Mouse (Mus musculus): ENCODE results near the gene Cobll1. TPM values are rescaled to one million over a fixed set of nuclear protein-coding genes. Genes with fewer than 3 reads are reported as not detected.

The Cobll1 gene
- polyA plus RNA-seq, 1 experiment from 2014 or later: 4.1 TPM

GRCm38 (mm10) chr2:65119667-65120066, 119.5 kb downstream of the Cobll1 start:
- no peaks in the 10 kb centered on the region for H3K36me3 ChIP-seq (replicated peaks)
- no peak for DNase-seq (ENCODE audit: low spot score)
- H3K9me3 ChIP-seq: no peaks in the 10 kb centered on the region
- 72% methylated on average over 8 of the region's 8 CpGs for WGBS
- no peak overlapping the region for H3K4me3 ChIP-seq
- H3K4me1 ChIP-seq: peaks cover 14% of the 10 kb centered on the region
- H3K27me3 ChIP-seq (replicated peaks; ENCODE audit: low read depth, poor library complexity, severe bottlenecking): no peaks in the 10 kb centered on the region
- H3K27ac ChIP-seq (replicated peaks): no peak overlapping the region

DNA sequence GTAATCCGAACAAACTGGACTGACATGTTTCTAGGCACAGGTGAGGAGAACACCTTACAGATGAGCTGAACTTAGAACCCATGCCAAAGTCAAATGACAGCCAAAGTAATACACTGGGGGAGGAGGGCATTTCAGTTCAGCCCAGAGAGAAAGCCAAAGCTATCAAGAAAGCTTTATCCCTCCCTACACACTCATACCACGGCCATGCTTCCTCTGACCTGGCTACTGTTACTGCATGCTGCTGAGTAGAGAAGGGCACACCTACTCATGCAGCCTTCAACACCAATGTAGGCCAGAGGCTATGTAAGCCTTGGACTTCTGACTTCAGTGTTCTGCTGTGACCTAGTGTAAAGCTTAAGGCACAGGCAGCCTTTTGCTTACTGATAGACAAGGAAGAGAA, 120.1 kb downstream of the Cobll1 start:
- whole genome bisulfite sequencing: 91% methylated on average over 2 of the region's 2 CpGs

GRCm38 (mm10) chr2:65117859-65118258, 121.3 kb downstream of the Cobll1 start:
- Histone ChIP-seq H3K27me3 (replicated peaks; ENCODE audit: low read depth, poor library complexity, severe bottlenecking) (no peaks in the 10 kb centered on the region), H3K4me1 (peaks cover 12% of the 10 kb centered on the region), H3K36me3 (replicated peaks) (no peaks in the 10 kb centered on the region), H3K27ac (replicated peaks) (no peak overlapping the region), H3K9me3 (no peaks in the 10 kb centered on the region), H3K4me3 (no peak overlapping the region)
- 91% methylated on average over 2 of the region's 2 CpGs for whole genome bisulfite sequencing
- no peak for DNase-seq (ENCODE audit: low spot score)

More for the DNA sequence above, 120.1 kb downstream of the Cobll1 start:
- H3K9me3 ChIP-seq: no peaks in the 10 kb centered on the region
- H3K27me3 ChIP-seq (replicated peaks; ENCODE audit: low read depth, poor library complexity, severe bottlenecking): no peaks in the 10 kb centered on the region
- peaks cover 14% of the 10 kb centered on the region for H3K4me1 ChIP-seq
- no peak for DNase-seq (ENCODE audit: low spot score)
- no peak overlapping the region for H3K4me3 ChIP-seq
- H3K27ac ChIP-seq (replicated peaks): no peak overlapping the region
- no peaks in the 10 kb centered on the region for H3K36me3 ChIP-seq (replicated peaks)

GRCm38 (mm10) chr2:65116428-65117125, 122.6 kb downstream of the Cobll1 start:
- H3K4me3 ChIP-seq: no peak overlapping the region
- DNase-seq (ENCODE audit: low spot score): no peak
- H3K36me3 ChIP-seq (replicated peaks): no peaks in the 10 kb centered on the region
- peaks cover 12% of the 10 kb centered on the region for H3K4me1 ChIP-seq
- no peaks in the 10 kb centered on the region for H3K27me3 ChIP-seq (replicated peaks; ENCODE audit: low read depth, poor library complexity, severe bottlenecking)
- H3K27ac ChIP-seq (replicated peaks): no peak overlapping the region
- no peaks in the 10 kb centered on the region for H3K9me3 ChIP-seq
- WGBS: 92% methylated on average over 2 of the region's 2 CpGs

DNA sequence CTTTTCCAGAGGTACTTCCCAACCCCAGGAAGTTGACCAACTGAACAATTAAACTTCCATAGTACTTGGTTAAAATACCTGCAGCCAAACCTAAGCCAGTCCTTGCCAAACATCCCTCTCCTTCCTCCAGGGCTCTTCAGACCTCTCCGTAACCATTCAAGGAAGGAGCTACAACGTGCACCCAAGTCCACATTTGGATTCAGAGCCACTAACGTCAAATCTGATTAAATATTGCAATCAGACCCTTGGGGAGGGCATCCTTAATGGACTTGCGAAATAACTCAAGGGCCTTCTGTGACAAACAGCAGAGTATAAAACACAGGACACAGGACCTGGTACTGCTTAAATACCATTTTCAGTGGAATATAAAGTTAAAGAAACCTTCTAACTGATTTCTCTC, 126.0 kb downstream of the Cobll1 start:
- Histone ChIP-seq H3K4me3 (no peak overlapping the region), H3K27ac (replicated peaks) (no peak overlapping the region), H3K27me3 (replicated peaks; ENCODE audit: low read depth, poor library complexity, severe bottlenecking) (no peaks in the 10 kb centered on the region), H3K36me3 (replicated peaks) (no peaks in the 10 kb centered on the region), H3K4me1 (no peaks in the 10 kb centered on the region), H3K9me3 (no peaks in the 10 kb centered on the region)
- DNase-seq (ENCODE audit: low spot score): no peak
- WGBS: 82% methylated on average over 4 of the region's 4 CpGs

DNA sequence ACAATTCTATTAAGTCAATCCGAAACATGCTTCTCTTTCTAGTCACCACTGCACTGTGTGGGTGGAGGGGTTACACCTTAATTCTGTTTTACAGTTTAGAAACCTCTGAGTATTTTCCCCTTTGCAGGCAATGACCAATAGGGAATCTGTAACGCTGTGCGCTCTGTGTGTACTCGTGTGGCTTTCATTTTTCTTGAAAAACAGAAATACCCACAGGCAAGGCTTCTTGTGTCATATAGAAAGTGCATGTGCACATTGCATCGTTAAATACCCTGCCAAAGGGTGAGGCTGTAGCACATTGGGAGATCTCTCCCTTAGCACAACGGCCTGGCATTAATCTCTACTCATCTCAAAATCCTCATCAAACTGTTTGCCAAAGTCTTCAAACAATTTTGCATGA, 134.6 kb downstream of the Cobll1 start:
- Histone ChIP-seq H3K4me1 (no peaks in the 10 kb centered on the region), H3K27ac (replicated peaks) (no peak overlapping the region), H3K36me3 (replicated peaks) (no peaks in the 10 kb centered on the region), H3K4me3 (no peak overlapping the region), H3K9me3 (no peaks in the 10 kb centered on the region), H3K27me3 (replicated peaks; ENCODE audit: low read depth, poor library complexity, severe bottlenecking) (no peaks in the 10 kb centered on the region)
- WGBS: 88% methylated on average over 6 of the region's 6 CpGs
- DNase-seq (ENCODE audit: low spot score): no peak

DNA sequence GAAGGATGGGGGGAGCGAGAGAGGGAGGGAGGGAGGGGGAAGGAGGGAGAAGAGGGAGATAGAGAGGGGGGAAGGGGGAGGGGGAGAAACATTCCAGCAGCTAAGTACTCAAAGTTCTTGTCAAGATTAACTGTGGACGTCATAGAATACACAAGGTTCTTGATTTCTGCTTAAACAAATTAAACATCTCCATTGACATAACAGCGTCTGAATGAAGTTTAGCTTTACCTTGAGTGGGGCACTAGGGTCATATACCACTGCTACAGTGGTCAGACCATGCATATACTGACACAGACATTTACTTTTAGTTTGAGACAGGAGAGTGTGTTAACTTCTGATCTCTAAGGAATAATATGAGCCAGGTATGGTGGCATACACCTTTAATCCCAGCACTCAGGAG, 135.4 kb downstream of the Cobll1 start:
- H3K36me3 ChIP-seq (replicated peaks): no peaks in the 10 kb centered on the region
- 70% methylated on average over 3 of the region's 3 CpGs for WGBS
- no peak overlapping the region for H3K4me3 ChIP-seq
- H3K27me3 ChIP-seq (replicated peaks; ENCODE audit: low read depth, poor library complexity, severe bottlenecking): no peaks in the 10 kb centered on the region
- no peaks in the 10 kb centered on the region for H3K9me3 ChIP-seq
- DNase-seq (ENCODE audit: low spot score): no peak
- H3K4me1 ChIP-seq: no peaks in the 10 kb centered on the region
- H3K27ac ChIP-seq (replicated peaks): no peak overlapping the region

- peaks cover 2% of the 10 kb centered on the region; the same call in 1 of the 2 replicates for H3K4me1 ChIP-seq
- no peaks in the 10 kb centered on the region for H3K9me3 ChIP-seq
- no peaks in the 10 kb centered on the region for H3K36me3 ChIP-seq (replicated peaks)
- no peaks in the 10 kb centered on the region for H3K27me3 ChIP-seq (replicated peaks; ENCODE audit: low read depth, poor library complexity, severe bottlenecking)
- DNase-seq (ENCODE audit: low spot score): no peak
- H3K27ac ChIP-seq (replicated peaks): no peak overlapping the region
- no peak overlapping the region for H3K4me3 ChIP-seq
- WGBS: 85% methylated on average over 2 of the region's 2 CpGs
Observed at GRCm38 (mm10) chr2:65101388-65101787, 137.8 kb downstream of the Cobll1 start.

- no peak for DNase-seq (ENCODE audit: low spot score)
- no peaks in the 10 kb centered on the region for H3K27me3 ChIP-seq (replicated peaks; ENCODE audit: low read depth, poor library complexity, severe bottlenecking)
- WGBS: 87% methylated on average over 1 of the region's 1 CpGs
- H3K4me3 ChIP-seq: no peak overlapping the region
- H3K36me3 ChIP-seq (replicated peaks): no peaks in the 10 kb centered on the region
- peaks cover 2% of the 10 kb centered on the region; the same call in 1 of the 2 replicates for H3K4me1 ChIP-seq
- H3K27ac ChIP-seq (replicated peaks): no peak overlapping the region
- no peaks in the 10 kb centered on the region for H3K9me3 ChIP-seq
Observed at GRCm38 (mm10) chr2:65100001-65100400, 139.2 kb downstream of the Cobll1 start.

- no peak overlapping the region for H3K27ac ChIP-seq (replicated peaks)
- H3K36me3 ChIP-seq (replicated peaks): no peaks in the 10 kb centered on the region
- H3K9me3 ChIP-seq: no peaks in the 10 kb centered on the region
- no peak overlapping the region for H3K4me3 ChIP-seq
- peaks cover 2% of the 10 kb centered on the region; the same call in 1 of the 2 replicates for H3K4me1 ChIP-seq
- no peaks in the 10 kb centered on the region for H3K27me3 ChIP-seq (replicated peaks; ENCODE audit: low read depth, poor library complexity, severe bottlenecking)
- WGBS: 85% methylated on average over 6 of the region's 6 CpGs
- no peak for DNase-seq (ENCODE audit: low spot score)
Observed at GRCm38 (mm10) chr2:65095571-65095970, 143.6 kb downstream of the Cobll1 start.

DNA sequence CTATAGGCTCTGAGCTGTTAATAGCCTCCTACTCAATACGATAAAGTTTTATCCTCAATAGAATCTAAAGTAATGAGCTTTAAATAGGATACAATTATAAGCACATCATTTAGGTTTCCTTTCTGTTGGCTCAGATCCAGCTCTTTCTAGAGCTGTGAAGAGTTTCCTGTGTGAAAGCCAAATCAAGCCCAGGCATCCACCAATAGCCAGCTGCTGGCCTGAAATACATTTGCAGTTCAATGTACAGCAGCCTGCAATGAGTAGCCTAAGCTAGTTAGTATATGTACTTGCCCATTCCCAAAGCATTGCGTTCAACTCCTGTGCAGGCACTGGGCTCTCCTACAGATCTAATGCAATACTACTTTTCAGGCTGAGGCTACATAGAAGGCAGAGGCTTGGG, 145.2 kb downstream of the Cobll1 start:
- no peaks in the 10 kb centered on the region for H3K27me3 ChIP-seq (replicated peaks; ENCODE audit: low read depth, poor library complexity, severe bottlenecking)
- WGBS: 91% methylated on average over 2 of the region's 2 CpGs
- no peaks in the 10 kb centered on the region for H3K36me3 ChIP-seq (replicated peaks)
- H3K27ac ChIP-seq (replicated peaks): no peak overlapping the region
- DNase-seq (ENCODE audit: low spot score): no peak
- no peak overlapping the region for H3K4me3 ChIP-seq
- peaks cover 2% of the 10 kb centered on the region; the same call in 1 of the 2 replicates for H3K4me1 ChIP-seq
- H3K9me3 ChIP-seq: no peaks in the 10 kb centered on the region

GRCm38 (mm10) chr2:65090986-65091385, 148.2 kb downstream of the Cobll1 start:
- Histone ChIP-seq H3K27ac (replicated peaks) (no peak overlapping the region), H3K36me3 (replicated peaks) (no peaks in the 10 kb centered on the region), H3K9me3 (no peaks in the 10 kb centered on the region), H3K4me3 (no peak overlapping the region), H3K4me1 (no peaks in the 10 kb centered on the region), H3K27me3 (replicated peaks; ENCODE audit: low read depth, poor library complexity, severe bottlenecking) (no peaks in the 10 kb centered on the region)
- 78% methylated on average over 2 of the region's 2 CpGs for WGBS
- no peak for DNase-seq (ENCODE audit: low spot score)

DNA sequence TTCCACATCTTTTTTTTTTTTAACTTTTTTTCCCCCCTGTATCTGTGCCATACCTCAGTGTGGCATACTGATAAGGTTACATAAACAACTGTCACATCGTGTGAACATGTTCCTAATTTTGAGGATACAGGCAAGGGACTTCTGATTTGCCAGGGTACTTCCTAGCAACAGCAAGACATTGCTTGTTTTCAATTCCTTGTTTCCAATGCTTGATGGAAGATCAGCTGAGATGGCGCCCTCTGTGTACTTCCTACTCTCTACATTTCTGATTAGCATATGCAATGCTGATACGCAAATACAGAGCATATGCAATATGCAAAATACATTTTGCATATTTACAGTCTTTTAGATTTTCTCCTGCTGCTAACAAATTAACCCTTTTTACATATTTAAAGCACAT, 152.0 kb downstream of the Cobll1 start:
- Histone ChIP-seq H3K27ac (replicated peaks) (no peak overlapping the region), H3K27me3 (replicated peaks; ENCODE audit: low read depth, poor library complexity, severe bottlenecking) (no peaks in the 10 kb centered on the region), H3K4me1 (no peaks in the 10 kb centered on the region), H3K9me3 (no peaks in the 10 kb centered on the region), H3K4me3 (no peak overlapping the region), H3K36me3 (replicated peaks) (no peaks in the 10 kb centered on the region)
- no peak for DNase-seq (ENCODE audit: low spot score)
- WGBS: 86% methylated on average over 3 of the region's 3 CpGs

Data from embryonic facial prominence, embryonic 10.5 days (tissue).